Mouse (Mus musculus) thymus, adult 18-20 months (tissue): ENCODE measurements around the gene Prkch.

Experiments used
- DNase-seq, 2 experiments: peaks; one replicate each; pipeline ENCODE4 v3.0.0; 2022; ENCODE audit warnings: mixed read lengths in 2 of 2

The Prkch gene

GRCm38 (mm10) chr12:73686456-73686855 lies 101.9 kb downstream of the Prkch start:
- DNase-seq, result no peak

- peak in 1 of 2 experiments; percentile 40 for DNase-seq
These were observed 102.8 kb downstream of the Prkch start for GRCm38 (mm10) chr12:73687077-73688035.

- DNase-seq, result peak in 1 of 2 experiments; percentile 27
These were observed 107.7 kb downstream of the Prkch start for GRCm38 (mm10) chr12:73692321-73692720.

GRCm38 (mm10) chr12:73693347-73693746 lies 108.8 kb downstream of the Prkch start:
- peak in 1 of 2 experiments; percentile 70 for DNase-seq

- no peak for DNase-seq
These were observed 110.1 kb downstream of the Prkch start for GRCm38 (mm10) chr12:73694690-73695089.

GRCm38 (mm10) chr12:73695110-73695509 lies 110.5 kb downstream of the Prkch start:
- no peak for DNase-seq

- no peak for DNase-seq
These were observed 111.5 kb downstream of the Prkch start for GRCm38 (mm10) chr12:73696084-73696483.

GRCm38 (mm10) chr12:73696946-73697345 lies 112.3 kb downstream of the Prkch start:
- no peak for DNase-seq

GRCm38 (mm10) chr12:73698436-73698835 lies 113.8 kb downstream of the Prkch start:
- DNase-seq, result peak; percentile 57 to 73

GRCm38 (mm10) chr12:73698841-73699240 lies 114.2 kb downstream of the Prkch start:
- peak in 1 of 2 experiments; percentile 46 for DNase-seq

GRCm38 (mm10) chr12:73699471-73700186 lies 115.0 kb downstream of the Prkch start:
- DNase-seq, result peak in 1 of 2 experiments; percentile 44

GRCm38 (mm10) chr12:73700544-73701069 lies 116.0 kb downstream of the Prkch start:
- no peak for DNase-seq

- DNase-seq, result no peak
These were observed 117.4 kb downstream of the Prkch start for GRCm38 (mm10) chr12:73701999-73702398.

- no peak for DNase-seq
These were observed 119.8 kb downstream of the Prkch start for GRCm38 (mm10) chr12:73704382-73704781.

- no peak for DNase-seq
These were observed 120.6 kb downstream of the Prkch start for GRCm38 (mm10) chr12:73705097-73705690.

GRCm38 (mm10) chr12:73708498-73708897 lies 123.9 kb downstream of the Prkch start:
- DNase-seq, result no peak

- DNase-seq, result no peak
These were observed 124.3 kb downstream of the Prkch start for GRCm38 (mm10) chr12:73708920-73709319.

GRCm38 (mm10) chr12:73710846-73711245 lies 126.2 kb downstream of the Prkch start:
- DNase-seq, result no peak

GRCm38 (mm10) chr12:73712122-73712521 lies 127.5 kb downstream of the Prkch start:
- DNase-seq, result no peak

GRCm38 (mm10) chr12:73714589-73714988 lies 130.0 kb downstream of the Prkch start:
- no peak for DNase-seq

- no peak for DNase-seq
These were observed 130.7 kb downstream of the Prkch start for GRCm38 (mm10) chr12:73715331-73715730.

- DNase-seq, result no peak
These were observed 131.5 kb downstream of the Prkch start for GRCm38 (mm10) chr12:73715954-73716731.
